Mouse (Mus musculus): ENCODE data around the gene 1700069L16Rik.
A peak's percentile ranks its signal among the peaks of the same experiment; 100 is the strongest.

1700069L16Rik gene

DNA sequence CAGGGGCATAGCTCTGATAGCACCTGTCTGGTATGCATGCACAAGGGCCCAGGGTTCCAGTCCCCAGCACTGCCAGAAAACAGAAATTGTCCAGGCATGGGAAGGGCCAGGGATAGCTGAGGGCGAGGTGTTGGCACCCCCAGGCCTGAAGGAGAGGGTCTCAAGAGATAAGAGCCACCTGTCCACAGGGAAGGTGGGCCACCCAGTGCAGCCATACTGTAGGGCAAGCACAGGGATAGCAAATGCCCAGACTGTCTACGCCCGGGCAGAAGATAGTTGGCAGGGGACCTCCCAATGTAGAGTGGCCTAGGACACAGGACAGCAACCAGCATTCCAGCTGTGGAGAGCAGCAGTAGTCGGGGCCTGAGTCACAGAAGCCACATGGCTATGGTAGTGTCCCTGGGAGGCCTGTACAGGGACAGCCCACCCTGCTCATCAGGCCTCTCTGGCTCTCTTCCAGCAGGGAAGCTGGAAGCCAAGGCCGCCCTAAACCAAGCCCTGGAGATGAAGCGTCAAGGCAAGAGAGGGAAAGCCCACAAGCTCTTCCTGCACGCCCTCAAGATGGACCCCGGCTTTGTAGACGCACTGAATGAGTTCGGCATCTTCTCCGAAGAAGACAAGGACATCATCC, 13.2 kb upstream of the 1700069L16Rik start:
- H3K27me3 ChIP-seq (ENCODE audit: control insufficient read depth, insufficient read depth, low read length, poor library complexity, severe bottlenecking) = no peaks in the 10 kb centered on the region
- peaks cover 6% of the 10 kb centered on the region for H3K36me3 ChIP-seq (ENCODE audit: control insufficient read depth, insufficient read depth, low read length, poor library complexity, severe bottlenecking)
- DNase-seq (ENCODE audit: low read depth, low spot score) = no peak

DNA sequence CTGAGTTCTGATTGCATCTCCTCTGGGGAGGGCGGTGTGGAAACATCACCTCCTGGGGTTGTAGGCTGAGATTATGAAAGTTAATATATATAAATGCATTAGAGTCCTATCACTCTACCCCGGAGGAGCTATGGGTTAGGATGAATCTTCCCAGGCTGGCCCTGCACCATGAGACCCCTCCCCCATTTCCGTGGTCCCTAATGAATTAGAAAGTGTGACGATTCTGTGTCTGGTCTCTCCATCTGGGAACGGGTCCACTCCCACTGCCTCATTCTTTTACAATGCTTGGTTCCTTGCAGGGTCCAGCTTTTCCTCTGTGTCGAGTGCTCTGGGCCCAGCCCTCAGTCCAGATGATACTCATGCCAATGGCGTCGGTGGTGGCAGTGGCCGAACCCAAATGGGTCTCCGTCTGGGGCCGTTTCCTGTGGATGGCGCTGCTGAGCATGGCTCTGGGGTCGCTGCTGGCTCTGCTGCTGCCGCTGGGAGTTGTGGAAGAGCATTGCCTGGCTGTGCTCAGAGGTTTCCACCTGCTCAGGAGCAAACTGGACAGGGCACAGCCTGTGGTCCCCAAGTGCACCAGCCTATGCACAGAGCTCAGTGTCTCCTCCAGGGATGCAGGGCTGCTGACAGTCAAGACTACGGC, 12.1 kb upstream of the 1700069L16Rik start:
- DNase-seq (ENCODE audit: low read depth, low spot score) = no peak
- peaks cover 2% of the 10 kb centered on the region for H3K36me3 ChIP-seq (ENCODE audit: control insufficient read depth, insufficient read depth, low read length, poor library complexity, severe bottlenecking)
- H3K27me3 ChIP-seq (ENCODE audit: control insufficient read depth, insufficient read depth, low read length, poor library complexity, severe bottlenecking) = no peaks in the 10 kb centered on the region

DNA sequence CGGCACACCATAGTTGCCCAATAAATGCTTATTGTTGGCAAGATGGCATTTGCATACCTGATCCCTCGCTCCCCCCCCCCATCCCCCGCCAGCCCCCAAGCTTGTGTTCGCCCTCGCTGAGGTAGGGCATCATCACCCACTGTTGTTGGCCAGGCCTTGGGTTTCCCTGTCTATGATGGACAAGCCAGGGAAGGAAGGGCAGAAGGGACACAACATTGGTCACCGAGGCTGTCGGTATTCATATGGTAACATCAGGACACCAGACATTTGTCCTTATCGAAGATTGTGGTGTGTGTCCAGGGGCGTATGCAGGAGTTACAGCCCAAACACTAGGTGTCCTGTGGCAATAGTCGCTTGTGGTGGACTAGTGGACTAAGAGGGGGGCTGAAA, 11.5 kb upstream of the 1700069L16Rik start:
- Histone ChIP-seq H3K36me3 (ENCODE audit: control insufficient read depth, insufficient read depth, low read length, poor library complexity, severe bottlenecking) (peaks cover 2% of the 10 kb centered on the region), H3K27me3 (ENCODE audit: control insufficient read depth, insufficient read depth, low read length, poor library complexity, severe bottlenecking) (no peaks in the 10 kb centered on the region)
- DNase-seq (ENCODE audit: low read depth, low spot score) = no peak

DNA sequence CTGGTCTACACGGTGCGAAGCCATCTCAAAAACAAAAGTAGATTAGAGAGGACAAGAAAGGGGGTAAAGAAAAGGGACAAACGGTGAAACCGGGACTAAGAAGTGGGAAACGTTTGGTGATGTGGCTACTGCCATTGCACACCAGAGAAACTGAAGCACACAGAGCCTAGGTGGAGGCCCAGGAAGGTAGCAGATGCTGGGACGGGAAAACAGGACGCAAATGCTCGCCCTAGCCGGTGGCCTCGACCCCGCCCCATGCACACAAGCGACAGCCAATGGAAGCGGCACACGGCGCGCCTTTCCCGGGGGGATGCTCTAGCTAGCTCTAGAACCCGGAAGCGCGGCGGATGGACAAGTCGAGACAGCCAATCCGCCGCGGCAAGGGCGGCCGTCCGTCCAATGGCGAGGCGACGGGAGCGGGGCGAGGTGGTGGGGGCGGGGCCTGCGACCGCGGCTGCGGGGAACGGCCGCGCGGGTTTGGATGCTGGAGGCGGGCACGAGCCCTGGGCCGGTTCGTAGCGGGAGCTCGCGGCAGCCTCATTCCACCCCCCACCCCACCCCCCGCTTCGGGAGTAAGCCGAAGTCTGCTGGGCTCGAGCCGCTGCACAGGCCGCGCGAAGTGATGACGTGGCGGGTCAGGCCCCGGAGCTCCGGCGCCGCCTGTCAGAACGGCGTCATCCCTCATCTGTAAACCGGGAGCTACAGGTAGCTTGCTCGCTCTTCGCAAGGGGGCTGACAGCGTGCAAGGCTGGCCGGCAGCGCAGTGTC, 11.0 kb upstream of the 1700069L16Rik start, which contains the start of gene Ficd:
Ficd (plus strand) TSS at position 459 of the 768 bp plus-strand sequence.
- DNase-seq (ENCODE audit: low read depth, low spot score) = peak; percentile 96

DNA sequence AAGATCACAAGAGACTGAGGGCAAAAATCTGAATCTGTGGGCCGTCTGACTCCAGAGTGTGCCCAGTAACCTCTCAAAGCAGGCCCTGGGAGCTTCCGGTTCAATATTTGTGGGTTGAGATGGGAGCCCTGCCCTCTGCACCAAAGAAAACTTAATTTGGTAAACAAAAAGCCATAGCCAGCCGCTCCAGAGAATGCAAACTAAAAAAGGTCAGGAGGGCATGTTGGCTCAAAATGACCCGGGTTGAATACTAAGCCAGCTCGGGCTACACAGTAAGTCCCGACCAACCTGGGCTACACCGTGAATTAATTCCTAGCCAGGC, 10.4 kb upstream of the 1700069L16Rik start:
- Histone ChIP-seq H3K27me3 (ENCODE audit: control insufficient read depth, insufficient read depth, low read length, poor library complexity, severe bottlenecking) (no peaks in the 10 kb centered on the region), H3K36me3 (ENCODE audit: control insufficient read depth, insufficient read depth, low read length, poor library complexity, severe bottlenecking) (no peaks in the 10 kb centered on the region; the same call in 1 of the 2 replicates)
- DNase-seq (ENCODE audit: low read depth, low spot score) = no peak

More for the DNA sequence above, 11.0 kb upstream of the 1700069L16Rik start, which contains the start of gene Ficd:
- Histone ChIP-seq H3K36me3 (ENCODE audit: control insufficient read depth, insufficient read depth, low read length, poor library complexity, severe bottlenecking) (peaks cover 2% of the 10 kb centered on the region), H3K27me3 (ENCODE audit: control insufficient read depth, insufficient read depth, low read length, poor library complexity, severe bottlenecking) (no peaks in the 10 kb centered on the region)

DNA sequence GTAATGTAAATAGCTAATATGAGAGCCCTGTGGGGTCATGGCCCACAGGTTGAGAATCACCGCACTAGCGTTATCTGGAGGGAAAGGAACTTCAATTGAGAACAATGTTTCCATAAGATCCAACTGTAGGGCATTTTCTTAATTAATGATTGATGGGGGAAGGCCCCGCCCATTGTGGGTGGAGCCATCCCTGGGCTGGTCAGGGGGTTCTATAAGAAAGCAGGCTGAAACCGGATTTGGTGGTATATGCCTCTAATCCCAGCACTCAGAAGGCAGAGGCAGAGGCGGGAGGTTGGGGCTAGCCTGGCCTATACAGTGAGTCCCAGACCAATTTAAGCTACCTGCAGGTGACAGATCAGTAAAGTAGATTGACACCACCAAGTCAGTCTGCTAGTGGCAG, 9.8 kb upstream of the 1700069L16Rik start:
- Histone ChIP-seq H3K36me3 (ENCODE audit: control insufficient read depth, insufficient read depth, low read length, poor library complexity, severe bottlenecking) (no peaks in the 10 kb centered on the region; the same call in 1 of the 2 replicates), H3K27me3 (ENCODE audit: control insufficient read depth, insufficient read depth, low read length, poor library complexity, severe bottlenecking) (no peaks in the 10 kb centered on the region)
- no peak for DNase-seq (ENCODE audit: low read depth, low spot score)

DNA sequence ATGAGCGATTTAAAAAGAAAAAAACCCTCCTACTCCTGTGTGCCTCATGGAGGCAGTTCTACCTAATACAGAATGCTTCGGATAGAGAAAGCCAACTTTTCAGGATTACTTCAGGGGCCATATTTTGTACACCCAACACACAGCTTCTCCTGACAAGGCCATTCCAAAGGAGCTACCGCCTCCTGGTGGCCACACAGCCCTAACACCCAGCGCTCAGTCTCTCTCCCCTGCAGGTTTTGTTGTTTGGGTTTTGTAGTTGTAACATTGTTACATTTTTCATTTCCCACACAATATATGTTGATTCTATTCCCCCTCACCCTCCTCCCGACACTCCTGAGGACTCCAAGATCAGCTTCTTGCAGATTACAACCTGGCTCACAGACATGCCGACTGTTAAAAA, 7.6 kb upstream of the 1700069L16Rik start:
- peak; percentile 58 for DNase-seq (ENCODE audit: low read depth, low spot score)
- no peaks in the 10 kb centered on the region for H3K36me3 ChIP-seq (ENCODE audit: control insufficient read depth, insufficient read depth, low read length, poor library complexity, severe bottlenecking)
- no peaks in the 10 kb centered on the region for H3K27me3 ChIP-seq (ENCODE audit: control insufficient read depth, insufficient read depth, low read length, poor library complexity, severe bottlenecking)

DNA sequence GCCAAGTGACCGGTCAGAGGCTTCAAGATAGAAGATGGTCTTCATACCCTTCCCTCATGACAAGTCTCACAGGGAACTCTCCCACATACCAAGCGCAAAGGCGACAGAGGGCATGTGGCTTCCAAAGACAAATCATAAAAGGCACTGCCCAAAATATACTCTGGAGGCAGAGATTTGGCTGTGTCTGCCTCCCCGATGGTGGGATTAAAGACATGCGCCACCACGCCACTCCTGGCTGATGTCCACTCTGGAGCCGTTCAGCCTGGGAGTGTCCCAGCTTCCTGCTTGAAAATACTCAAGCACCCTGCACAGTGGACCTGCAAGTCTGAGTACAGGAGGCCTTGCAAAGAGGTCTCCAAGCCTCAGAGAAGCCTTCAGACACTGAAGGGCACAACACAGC, 6.6 kb upstream of the 1700069L16Rik start:
- Histone ChIP-seq H3K27me3 (ENCODE audit: control insufficient read depth, insufficient read depth, low read length, poor library complexity, severe bottlenecking) (no peaks in the 10 kb centered on the region), H3K36me3 (ENCODE audit: control insufficient read depth, insufficient read depth, low read length, poor library complexity, severe bottlenecking) (no peaks in the 10 kb centered on the region)
- DNase-seq (ENCODE audit: low read depth, low spot score) = no peak

DNA sequence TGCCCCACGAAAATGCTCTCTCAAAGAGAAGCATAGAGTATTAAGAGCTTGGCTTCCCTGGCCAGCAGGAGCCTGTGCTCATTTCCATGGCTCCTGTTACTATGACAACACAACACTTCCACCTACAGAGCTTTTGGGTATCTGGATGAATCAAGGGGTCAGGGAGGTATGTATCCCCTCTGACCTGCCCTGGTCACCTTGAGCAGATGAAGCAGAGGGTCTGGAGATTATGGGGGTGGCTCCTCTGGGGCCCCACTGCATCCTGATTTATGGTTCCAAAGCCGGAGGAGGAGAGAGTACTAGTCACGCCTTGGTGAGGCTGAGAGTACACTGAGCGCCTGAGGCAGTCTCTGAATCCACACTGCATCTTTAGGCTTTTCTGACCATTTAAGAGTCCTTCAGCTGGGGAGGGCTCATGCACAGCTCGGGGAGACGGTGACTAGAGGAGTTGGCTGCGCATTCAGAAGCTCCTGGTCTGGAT, 6.1 kb upstream of the 1700069L16Rik start:
- DNase-seq (ENCODE audit: low read depth, low spot score) = no peak
- Histone ChIP-seq H3K36me3 (ENCODE audit: control insufficient read depth, insufficient read depth, low read length, poor library complexity, severe bottlenecking) (no peaks in the 10 kb centered on the region), H3K27me3 (ENCODE audit: control insufficient read depth, insufficient read depth, low read length, poor library complexity, severe bottlenecking) (no peaks in the 10 kb centered on the region)

DNA sequence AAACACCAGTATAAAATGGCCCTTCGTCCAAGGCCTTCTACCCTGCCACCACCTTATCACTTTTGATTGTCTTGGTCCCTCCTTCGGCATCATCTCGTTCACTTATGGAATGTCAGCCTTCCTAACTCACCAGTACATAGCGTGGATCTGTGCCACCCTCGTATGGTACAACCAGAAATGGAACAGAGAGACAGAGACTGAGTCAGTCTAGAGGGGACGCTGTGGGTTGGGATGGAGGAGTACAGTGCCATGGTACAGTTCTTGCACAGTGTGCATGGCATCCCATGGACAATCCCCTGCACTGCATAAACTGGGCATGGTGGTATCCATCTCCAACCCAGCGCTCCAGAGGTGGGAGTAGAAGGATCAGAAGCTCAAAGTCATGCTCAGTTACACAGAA, 4.1 kb upstream of the 1700069L16Rik start:
- no peak for DNase-seq (ENCODE audit: low read depth, low spot score)
- no peaks in the 10 kb centered on the region for H3K27me3 ChIP-seq (ENCODE audit: control insufficient read depth, insufficient read depth, low read length, poor library complexity, severe bottlenecking)
- no peaks in the 10 kb centered on the region for H3K36me3 ChIP-seq (ENCODE audit: control insufficient read depth, insufficient read depth, low read length, poor library complexity, severe bottlenecking)

DNA sequence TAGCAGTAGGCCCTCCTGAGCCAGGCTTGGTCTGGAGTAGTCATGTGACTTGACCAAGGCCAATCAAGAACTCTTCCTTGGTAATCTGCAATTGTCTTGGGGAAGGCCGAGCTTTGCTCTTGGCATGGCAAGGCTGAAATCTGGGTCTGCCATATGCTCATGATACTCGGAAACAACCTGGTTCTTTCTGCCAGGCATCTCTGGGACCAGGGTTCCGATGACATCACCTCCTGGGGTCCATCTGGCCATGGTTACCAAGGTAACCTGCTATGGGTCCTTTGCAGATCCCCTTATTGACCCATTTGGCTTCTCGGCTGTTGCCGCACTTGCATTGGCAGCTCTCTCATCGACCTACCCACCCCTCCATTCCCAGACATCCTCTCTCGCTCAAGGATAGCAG, 3.4 kb upstream of the 1700069L16Rik start:
- H3K36me3 ChIP-seq (ENCODE audit: control insufficient read depth, insufficient read depth, low read length, poor library complexity, severe bottlenecking) = no peaks in the 10 kb centered on the region
- no peaks in the 10 kb centered on the region for H3K27me3 ChIP-seq (ENCODE audit: control insufficient read depth, insufficient read depth, low read length, poor library complexity, severe bottlenecking)
- no peak for DNase-seq (ENCODE audit: low read depth, low spot score)

DNA sequence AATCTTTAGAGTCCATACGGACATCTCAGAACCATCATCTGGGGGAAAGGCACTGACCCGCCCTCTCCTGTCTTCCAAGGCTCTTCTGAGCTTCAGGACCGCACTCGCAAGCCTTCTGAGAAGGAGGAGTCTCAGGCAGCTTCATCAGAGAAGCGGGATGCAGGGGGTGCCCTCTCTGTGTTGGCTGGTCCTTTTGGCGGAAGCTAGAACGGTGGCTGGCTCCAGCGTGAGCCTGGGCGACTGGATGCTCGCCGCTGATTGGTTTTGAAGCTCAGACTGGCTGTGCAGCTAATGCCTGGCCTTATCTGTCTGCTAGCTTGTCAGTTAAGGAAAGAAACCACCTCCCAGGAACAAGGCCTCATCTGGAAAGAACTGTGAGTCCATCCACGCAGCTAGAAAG, 2.7 kb upstream of the 1700069L16Rik start:
- H3K27me3 ChIP-seq (ENCODE audit: control insufficient read depth, insufficient read depth, low read length, poor library complexity, severe bottlenecking) = no peaks in the 10 kb centered on the region
- DNase-seq (ENCODE audit: low read depth, low spot score) = no peak
- no peaks in the 10 kb centered on the region for H3K36me3 ChIP-seq (ENCODE audit: control insufficient read depth, insufficient read depth, low read length, poor library complexity, severe bottlenecking)

DNA sequence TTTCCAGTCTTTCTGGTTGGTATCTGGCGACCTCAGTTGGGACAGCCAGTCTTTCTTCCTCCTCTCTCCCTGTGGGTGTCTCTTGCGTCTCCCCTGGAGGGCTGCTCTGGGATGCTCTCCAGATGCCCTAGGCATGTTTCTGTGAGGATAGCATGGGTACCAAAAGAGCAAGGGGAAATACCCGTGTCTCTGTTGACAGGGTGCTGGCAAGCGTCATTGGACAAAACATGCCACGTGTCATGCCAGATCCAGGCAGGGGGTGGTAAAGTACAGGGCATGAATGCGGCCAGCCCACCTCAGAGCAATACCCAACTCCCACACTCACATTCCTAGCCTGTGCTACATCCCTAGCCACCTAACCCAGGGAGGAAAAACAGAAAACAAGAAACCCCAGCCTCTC, 2.0 kb upstream of the 1700069L16Rik start:
- H3K36me3 ChIP-seq (ENCODE audit: control insufficient read depth, insufficient read depth, low read length, poor library complexity, severe bottlenecking) = no peaks in the 10 kb centered on the region
- no peaks in the 10 kb centered on the region for H3K27me3 ChIP-seq (ENCODE audit: control insufficient read depth, insufficient read depth, low read length, poor library complexity, severe bottlenecking)
- DNase-seq (ENCODE audit: low read depth, low spot score) = no peak

DNA sequence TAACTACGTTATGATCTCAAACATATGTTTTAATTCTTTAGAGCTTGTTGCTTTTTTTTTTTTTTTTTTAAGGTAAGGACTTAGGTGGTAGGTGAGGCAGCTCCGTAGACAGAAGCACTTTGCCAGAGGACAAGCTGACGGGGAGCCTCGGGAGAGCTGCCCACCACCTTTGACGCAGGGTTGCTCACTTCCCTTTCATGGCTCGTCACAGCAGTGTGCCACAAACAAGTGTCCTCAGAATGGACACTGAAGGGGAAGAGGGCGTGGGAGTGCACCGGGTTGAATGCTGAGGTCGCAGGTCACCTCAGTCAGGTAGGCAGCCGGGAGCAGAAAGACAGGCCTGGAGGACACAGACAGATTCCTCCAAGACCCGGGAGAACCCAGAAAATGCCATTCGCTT, 845 bp upstream of the 1700069L16Rik start:
- DNase-seq (ENCODE audit: low read depth, low spot score) = no peak
- H3K36me3 ChIP-seq (ENCODE audit: control insufficient read depth, insufficient read depth, low read length, poor library complexity, severe bottlenecking) = no peaks in the 10 kb centered on the region
- no peaks in the 10 kb centered on the region for H3K27me3 ChIP-seq (ENCODE audit: control insufficient read depth, insufficient read depth, low read length, poor library complexity, severe bottlenecking)

DNA sequence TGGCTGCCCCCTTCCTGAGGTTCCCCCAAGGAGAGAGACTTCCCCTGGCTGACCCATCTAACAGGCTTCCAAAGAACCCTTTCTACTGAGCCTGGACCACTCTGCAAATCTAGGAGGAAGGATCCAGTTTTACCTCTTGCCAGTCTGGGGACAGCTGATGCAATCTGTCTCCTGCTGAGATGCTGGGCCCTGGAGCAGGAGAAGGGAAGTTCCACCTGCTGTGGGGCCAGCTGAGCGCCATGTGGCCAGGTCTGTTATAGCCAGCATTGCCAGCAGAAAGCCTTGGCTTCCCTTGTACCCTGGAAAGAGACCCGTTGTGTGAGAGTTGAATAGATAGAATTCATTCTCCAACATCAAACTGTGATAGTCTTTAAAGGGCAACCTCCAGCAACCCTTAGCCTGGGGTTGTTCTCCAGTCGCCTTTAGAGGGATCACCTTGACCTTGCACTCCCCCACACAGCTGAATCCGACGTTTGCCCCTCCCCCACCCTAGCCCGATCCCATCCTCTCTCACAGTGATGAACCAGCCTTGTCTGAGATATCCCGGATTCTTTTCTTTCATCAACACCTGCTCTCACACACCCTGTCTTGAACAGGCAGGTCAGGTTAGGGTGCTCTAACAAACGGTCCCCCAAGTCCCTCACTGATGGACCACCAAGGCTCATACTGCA, 870 bp downstream of the 1700069L16Rik start:
- no peaks in the 10 kb centered on the region for H3K27me3 ChIP-seq (ENCODE audit: control insufficient read depth, insufficient read depth, low read length, poor library complexity, severe bottlenecking)
- H3K36me3 ChIP-seq (ENCODE audit: control insufficient read depth, insufficient read depth, low read length, poor library complexity, severe bottlenecking) = no peaks in the 10 kb centered on the region
- no peak for DNase-seq (ENCODE audit: low read depth, low spot score)

Measured in splenic B cell, adult 2 months (primary cell).